Mouse (Mus musculus) spleen, adult 10 weeks (tissue): ENCODE data around the gene Slc27a2. TPM values are rescaled to one million over a fixed set of nuclear protein-coding genes. Genes with fewer than 3 reads are reported as not detected.

ENCODE experiments used
- polyA plus RNA-seq: library from polyadenylated mRNA; stranded (reverse); fragments of 350-450 nt; fragmentation: Illumina TruSeq; extraction: RNeasy Lipid Tissue Mini Kit (QIAGEN cat#74804); gene quantifications from one replicate; pipeline ENCODE4 v1.2.3, GENCODE M21; 2015; ENCODE audit warnings: low replicate concordance; ENCODE audit not compliant: insufficient read depth

Slc27a2 gene
- 0.69 TPM for polyA plus RNA-seq

DNA sequence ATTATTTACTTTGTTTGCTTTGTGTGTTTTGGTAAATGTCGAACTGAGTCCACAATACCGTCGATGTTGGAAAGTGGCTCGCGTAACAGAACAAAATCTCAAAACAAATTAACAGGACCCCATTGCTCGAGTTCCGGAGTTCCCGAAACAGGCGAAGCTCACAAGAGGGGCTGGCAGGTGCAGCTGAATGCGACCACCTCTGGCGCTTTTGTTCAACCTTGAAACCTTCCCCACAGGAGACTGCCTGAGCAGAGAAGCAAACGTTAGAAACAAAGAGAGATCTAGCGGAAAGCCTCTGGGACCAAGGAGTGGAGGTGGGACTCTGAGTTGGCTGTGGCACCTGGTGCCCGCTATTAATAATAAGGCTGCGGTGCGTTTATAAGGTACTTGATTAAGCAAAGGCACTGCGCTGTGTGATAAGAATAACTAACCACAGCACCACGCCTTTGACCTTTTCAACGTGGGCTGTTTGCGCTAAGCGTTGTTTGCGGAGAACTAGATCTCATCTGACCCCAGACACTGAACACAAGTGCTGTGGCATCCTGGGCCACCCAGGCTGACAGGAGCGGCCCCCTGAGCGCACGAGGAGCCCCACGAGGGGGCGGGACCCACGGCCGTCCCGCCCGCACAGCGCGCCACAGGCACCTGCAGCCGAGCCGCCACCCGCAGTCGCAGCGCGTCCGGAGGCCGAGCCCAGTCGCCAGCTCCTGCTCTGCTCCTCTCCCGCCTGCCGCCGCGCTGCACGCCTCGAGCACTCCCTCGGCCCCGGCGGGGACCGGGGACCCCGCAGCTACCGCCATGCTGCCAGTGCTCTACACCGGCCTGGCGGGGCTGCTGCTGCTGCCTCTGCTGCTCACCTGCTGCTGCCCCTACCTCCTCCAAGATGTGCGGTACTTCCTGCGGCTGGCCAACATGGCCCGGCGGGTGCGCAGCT is at the start of gene Slc27a2:
Gene Slc27a2 (plus strand): TSS at position 51 of the 934 bp plus-strand sequence.

DNA sequence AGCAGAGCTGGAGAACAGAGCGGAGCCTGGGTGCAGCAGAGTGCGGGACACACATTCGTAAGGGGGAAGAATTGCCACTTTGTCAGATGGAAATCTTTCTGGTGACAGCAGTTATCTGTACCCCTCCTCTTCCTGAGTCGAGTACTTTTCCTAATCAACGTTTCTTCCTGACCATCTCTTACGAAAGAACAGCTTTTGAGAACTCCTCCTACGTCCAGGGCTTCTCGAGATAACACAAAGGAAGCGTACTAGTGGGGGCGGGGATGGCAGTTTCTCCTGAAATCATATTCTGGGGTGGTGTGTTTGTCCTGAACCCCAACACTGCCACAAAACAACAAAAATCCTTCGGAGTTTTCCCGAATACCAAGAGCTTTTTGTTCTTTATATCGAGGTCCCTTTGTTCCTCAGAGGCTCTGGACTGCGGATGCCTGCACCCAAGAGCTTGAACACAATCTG is 67.1 kb downstream of the Slc27a2 start, which contains the start of gene Hdc:
Gene Hdc (minus strand): TSS at position 51 of the 456 bp plus-strand sequence.

Other genes with a start within 250 kb of the Slc27a2 start
- 14.9 TPM for gene Atp8b4, start 51.7 kb upstream of the Slc27a2 start, polyA plus RNA-seq
- 4.9 TPM for gene Hdc, start 66.9 kb downstream of the Slc27a2 start, polyA plus RNA-seq
- gene Gabpb1, start 123.9 kb downstream of the Slc27a2 start, polyA plus RNA-seq, result 56.2 TPM
- gene Usp8, start 154.9 kb downstream of the Slc27a2 start, polyA plus RNA-seq, result 63.1 TPM
- gene Usp50, start 231.1 kb downstream of the Slc27a2 start, polyA plus RNA-seq, result not detected